Mouse (Mus musculus): ENCODE measurements around the gene Dcaf1. TPM values are rescaled to one million over a fixed set of nuclear protein-coding genes. Genes with fewer than 3 reads are reported as not detected.

The Dcaf1 gene
- 10 to 100 TPM; 27.3 to 27.9 TPM for total RNA-seq (2021)
- polyA plus RNA-seq (2012; rRNA removed) = 9.8 and 19.9 TPM in 2 replicates
- long read RNA-seq, partial matches to known transcripts = 3 of 19 reads
- long read RNA-seq, other reads (novel, unspliced or antisense) = 16 of 19 reads

DNA sequence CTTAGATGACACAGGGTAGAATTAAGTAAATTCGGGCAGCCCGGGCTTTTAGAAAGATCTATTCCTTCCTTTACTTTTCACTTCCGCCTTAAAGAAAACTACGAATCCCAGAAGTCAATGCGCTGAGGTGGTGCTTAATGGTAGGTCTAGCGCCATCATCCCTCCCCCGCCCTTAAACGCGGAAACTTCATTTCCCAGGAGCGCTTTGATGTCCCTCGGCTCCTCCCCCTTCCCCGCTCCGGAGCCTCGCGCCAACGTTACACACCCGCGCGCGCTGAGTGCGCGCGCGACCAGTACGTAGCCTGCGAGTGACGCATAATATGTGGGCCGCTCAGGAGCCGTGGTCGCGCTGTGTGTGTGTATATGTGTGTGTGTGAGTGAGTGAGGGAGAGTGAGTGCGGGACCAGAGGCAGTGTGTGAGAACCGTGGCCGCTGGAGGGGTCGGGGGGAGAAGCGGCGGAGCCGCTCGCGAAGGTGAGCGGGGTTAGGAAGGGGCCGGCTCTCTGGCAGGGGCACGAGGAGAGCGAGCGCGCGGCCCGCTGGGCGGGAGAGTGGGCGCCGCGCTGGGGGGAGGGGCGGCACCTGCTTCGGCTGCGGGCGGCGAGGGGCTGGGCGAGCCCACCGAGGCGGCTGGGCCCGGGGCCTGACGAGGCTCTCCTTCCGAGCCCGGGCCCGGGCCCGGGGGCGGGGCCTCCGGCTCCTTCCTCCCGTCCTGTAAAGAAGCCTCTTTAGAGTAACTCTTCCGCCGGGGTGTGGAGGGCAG lies at the start of gene Dcaf1:
Gene Dcaf1 (plus strand): TSS at position 257 of the 763 bp plus-strand sequence.
- Histone ChIP-seq H3K27ac (peak within 1 kb of the TSS; percentile 78), H3K79me2 (replicated peaks; ENCODE audit: control insufficient read depth, insufficient read depth, low read length) (no peaks in the 10 kb centered on the region), H3K4me3 (peak within 1 kb of the TSS; percentile 59), H3K36me3 (ENCODE audit: control insufficient read depth, insufficient read depth, low read length) (no peaks in the 10 kb centered on the region), H3K9ac (ENCODE audit: low read depth, low read length) (peak within 1 kb of the TSS; percentile 73), H3K4me1 (ENCODE audit: control insufficient read depth, insufficient read depth, low read length) (no peaks in the 10 kb centered on the region), H3K27me3 (ENCODE audit: control insufficient read depth, insufficient read depth, low read length) (no peaks in the 10 kb centered on the region)
- intact Hi-C loops (cut with DNase I) = loop anchor here (1.0 kb wide), 2 partner anchors 32 to 66 kb away; partner anchors contain the start of genes Rad54l2 and Rbm15b
- peak; percentile 85 to 94 for DNase-seq
- TF ChIP-seq CTCF (IDR thresholded peaks at IDR 0.05) = peak; percentile 21; the same call in 1 of the 2 replicates
- peak; percentile 56 for TF ChIP-seq POLR2A (IDR thresholded peaks at IDR 0.05; ENCODE audit: insufficient read depth, low read depth, low read length)
- TF ChIP-seq EP300 (IDR thresholded peaks at IDR 0.05; ENCODE audit: insufficient read depth, low read depth, low read length) = no peak; the same call in 1 of the 2 replicates
- under 1% methylated on average over 66 of the region's 71 CpGs for WGBS

DNA sequence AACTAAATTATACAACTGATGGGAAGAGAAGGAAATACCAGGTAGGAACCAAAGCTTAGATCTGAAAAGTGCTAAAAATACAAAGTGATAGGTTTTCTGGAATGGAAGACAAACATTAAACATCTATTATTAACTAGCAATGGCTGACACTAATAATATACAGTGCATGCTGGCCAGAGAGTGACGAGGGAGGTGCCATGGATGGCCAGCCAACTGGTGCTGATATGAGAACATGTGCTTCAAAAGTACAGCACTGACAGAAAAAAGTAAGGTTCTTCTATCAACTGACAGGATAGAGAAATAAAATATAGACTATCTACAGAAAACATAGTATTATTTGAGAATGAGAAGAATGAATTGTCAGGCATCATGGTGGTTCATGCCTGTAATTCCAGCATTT lies 45.6 kb upstream of the Dcaf1 start:
- TF ChIP-seq CTCF (IDR thresholded peaks at IDR 0.05) (no peak), POLR2A (IDR thresholded peaks at IDR 0.05; ENCODE audit: insufficient read depth, low read depth, low read length) (no peak), EP300 (IDR thresholded peaks at IDR 0.05; ENCODE audit: insufficient read depth, low read depth, low read length) (no peak)
- Histone ChIP-seq H3K79me2 (replicated peaks; ENCODE audit: control insufficient read depth, insufficient read depth, low read length) (peaks cover 4% of the 10 kb centered on the region; the same call in 1 of the 2 replicates), H3K9ac (ENCODE audit: low read depth, low read length) (no peak overlapping the region), H3K27ac (peak overlapping the region; percentile 9; the same call in 1 of the 2 replicates), H3K27me3 (ENCODE audit: control insufficient read depth, insufficient read depth, low read length) (no peaks in the 10 kb centered on the region), H3K4me1 (ENCODE audit: control insufficient read depth, insufficient read depth, low read length) (peaks cover 2% of the 10 kb centered on the region), H3K4me3 (no peak overlapping the region), H3K36me3 (ENCODE audit: control insufficient read depth, insufficient read depth, low read length) (peaks cover 2% of the 10 kb centered on the region; the same call in 1 of the 2 replicates)
- WGBS = 40% methylated on average over 1 of the region's 1 CpGs
- intact Hi-C loops (cut with DNase I) = no loop called here
- DNase-seq = no peak

GRCm38 (mm10) chr9:106777423-106777822 lies 44.3 kb upstream of the Dcaf1 start:
- Histone ChIP-seq H3K4me1 (ENCODE audit: control insufficient read depth, insufficient read depth, low read length) (peaks cover 2% of the 10 kb centered on the region; the same call in 1 of the 2 replicates), H3K36me3 (ENCODE audit: control insufficient read depth, insufficient read depth, low read length) (peaks cover 2% of the 10 kb centered on the region; the same call in 1 of the 2 replicates), H3K4me3 (no peak overlapping the region), H3K79me2 (replicated peaks; ENCODE audit: control insufficient read depth, insufficient read depth, low read length) (peaks cover 2% of the 10 kb centered on the region; the same call in 1 of the 2 replicates), H3K27me3 (ENCODE audit: control insufficient read depth, insufficient read depth, low read length) (no peaks in the 10 kb centered on the region), H3K27ac (no peak overlapping the region), H3K9ac (ENCODE audit: low read depth, low read length) (no peak overlapping the region)
- intact Hi-C loops (cut with DNase I) = no loop called here
- DNase-seq = no peak
- TF ChIP-seq CTCF (IDR thresholded peaks at IDR 0.05) (no peak), EP300 (IDR thresholded peaks at IDR 0.05; ENCODE audit: insufficient read depth, low read depth, low read length) (no peak)
- 65% methylated on average over 3 of the region's 3 CpGs for WGBS

- Histone ChIP-seq H3K4me3 (no peak overlapping the region), H3K27me3 (ENCODE audit: control insufficient read depth, insufficient read depth, low read length) (no peaks in the 10 kb centered on the region), H3K4me1 (ENCODE audit: control insufficient read depth, insufficient read depth, low read length) (peaks cover 2% of the 10 kb centered on the region; the same call in 1 of the 2 replicates), H3K36me3 (ENCODE audit: control insufficient read depth, insufficient read depth, low read length) (peaks cover 2% of the 10 kb centered on the region; the same call in 1 of the 2 replicates), H3K79me2 (replicated peaks; ENCODE audit: control insufficient read depth, insufficient read depth, low read length) (peaks cover 4% of the 10 kb centered on the region), H3K27ac (no peak overlapping the region), H3K9ac (ENCODE audit: low read depth, low read length) (no peak overlapping the region)
- no peak for DNase-seq
- WGBS = 73% methylated on average over 4 of the region's 4 CpGs
- intact Hi-C loops (cut with DNase I) = no loop called here
- TF ChIP-seq POLR2A (IDR thresholded peaks at IDR 0.05; ENCODE audit: insufficient read depth, low read depth, low read length) (no peak), EP300 (IDR thresholded peaks at IDR 0.05; ENCODE audit: insufficient read depth, low read depth, low read length) (no peak)
Observed at GRCm38 (mm10) chr9:106778319-106778718, 43.4 kb upstream of the Dcaf1 start.

- Histone ChIP-seq H3K36me3 (ENCODE audit: control insufficient read depth, insufficient read depth, low read length) (peaks cover 2% of the 10 kb centered on the region; the same call in 1 of the 2 replicates), H3K4me1 (ENCODE audit: control insufficient read depth, insufficient read depth, low read length) (peaks cover 5% of the 10 kb centered on the region; the same call in 1 of the 2 replicates), H3K4me3 (no peak overlapping the region), H3K27ac (no peak overlapping the region), H3K27me3 (ENCODE audit: control insufficient read depth, insufficient read depth, low read length) (no peaks in the 10 kb centered on the region), H3K79me2 (replicated peaks; ENCODE audit: control insufficient read depth, insufficient read depth, low read length) (peaks cover 7% of the 10 kb centered on the region), H3K9ac (ENCODE audit: low read depth, low read length) (no peak overlapping the region)
- TF ChIP-seq EP300 (IDR thresholded peaks at IDR 0.05; ENCODE audit: insufficient read depth, low read depth, low read length) (no peak), POLR2A (IDR thresholded peaks at IDR 0.05; ENCODE audit: insufficient read depth, low read depth, low read length) (no peak), CTCF (IDR thresholded peaks at IDR 0.05) (no peak)
- DNase-seq = no peak
- intact Hi-C loops (cut with DNase I) = no loop called here
- 88% methylated on average over 3 of the region's 3 CpGs for WGBS
Observed at GRCm38 (mm10) chr9:106780086-106780485, 41.6 kb upstream of the Dcaf1 start.

- Histone ChIP-seq H3K79me2 (replicated peaks; ENCODE audit: control insufficient read depth, insufficient read depth, low read length) (peaks cover 9% of the 10 kb centered on the region), H3K9ac (ENCODE audit: low read depth, low read length) (no peak overlapping the region), H3K4me1 (ENCODE audit: control insufficient read depth, insufficient read depth, low read length) (peaks cover 7% of the 10 kb centered on the region), H3K27me3 (ENCODE audit: control insufficient read depth, insufficient read depth, low read length) (no peaks in the 10 kb centered on the region), H3K36me3 (ENCODE audit: control insufficient read depth, insufficient read depth, low read length) (no peaks in the 10 kb centered on the region), H3K27ac (no peak overlapping the region), H3K4me3 (no peak overlapping the region)
- TF ChIP-seq POLR2A (IDR thresholded peaks at IDR 0.05; ENCODE audit: insufficient read depth, low read depth, low read length) = no peak
- TF ChIP-seq CTCF (IDR thresholded peaks at IDR 0.05) = no peak
- TF ChIP-seq EP300 (IDR thresholded peaks at IDR 0.05; ENCODE audit: insufficient read depth, low read depth, low read length) = no peak
- intact Hi-C loops (cut with DNase I) = no loop called here
- DNase-seq = no peak
- 97% methylated on average over 2 of the region's 2 CpGs for WGBS
Observed at GRCm38 (mm10) chr9:106783554-106783953, 38.1 kb upstream of the Dcaf1 start.

Data from heart, adult 2 months (tissue).